Mouse (Mus musculus) CD8-positive naive resting alpha-beta T cell, adult 57 days (primary cell): ENCODE data around the gene Mast4. TPM values are rescaled to one million over a fixed set of nuclear protein-coding genes. Genes with fewer than 3 reads are reported as not detected.

Source experiments
- total RNA-seq: library from RNA; stranded (reverse); gene quantifications from one replicate; pipeline ENCODE4 v1.2.4, GENCODE M21; 2023

Gene Mast4
- 19.4 TPM for total RNA-seq

DNA sequence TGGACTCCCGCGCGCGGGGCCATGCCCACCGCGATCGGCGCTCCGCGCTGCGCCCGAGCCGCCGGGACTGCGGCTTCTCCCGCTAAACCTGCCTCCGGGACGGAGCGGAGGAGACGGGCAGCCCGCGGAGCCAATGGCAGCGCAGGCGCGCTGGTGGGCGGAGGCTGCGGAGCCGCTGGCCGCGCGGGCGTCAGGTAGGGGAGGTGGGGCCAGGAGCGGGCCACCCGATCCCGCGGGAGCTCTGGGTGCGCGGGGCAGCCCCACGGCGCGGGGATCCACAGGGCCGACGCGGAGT is at the start of gene Mast4:
Mast4 (minus strand) TSS at position 106 of the 295 bp plus-strand sequence.

DNA sequence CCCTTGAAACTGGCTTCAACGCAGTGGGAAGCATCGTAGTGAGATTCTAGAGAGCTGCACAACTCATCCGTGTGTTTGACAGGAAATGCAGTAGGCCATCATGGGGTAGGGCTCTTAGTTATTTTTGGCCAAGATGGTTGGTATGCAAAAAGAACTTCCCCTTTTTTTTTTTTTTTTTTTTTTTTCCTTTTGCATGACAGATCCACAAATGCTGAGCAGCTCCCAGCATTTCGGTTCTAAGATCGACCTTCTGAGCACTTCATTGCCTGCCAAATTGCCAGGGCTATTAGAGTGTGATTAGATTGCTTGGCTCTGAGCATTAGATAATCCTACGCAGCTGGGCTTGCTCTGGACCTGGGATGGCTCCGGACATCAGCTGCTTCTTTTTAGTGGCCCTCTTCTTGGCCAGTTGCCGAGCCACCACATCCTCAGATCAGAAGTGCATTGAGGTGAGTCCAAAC is 640.9 kb downstream of the Mast4 start, which contains the start of gene Cd180:
Cd180 (plus strand) TSS at position 218 of the 461 bp plus-strand sequence.

